Mouse (Mus musculus) brain, embryonic 14.5 days (tissue): Measurements from ENCODE around the gene Pdcd11.

Experiments
- CTCF ChIP-seq: fragments of 200-500 bp; IDR thresholded peaks from 2 replicates; pipeline ENCODE4 v1.5.1; 2012; ENCODE audit warnings: inconsistent platforms, mild to moderate bottlenecking, moderate library complexity, borderline replicate concordance; ENCODE audit not compliant: insufficient read depth, insufficient read length; ENCODE audit errors: extremely low read depth
- POLR2A ChIP-seq: fragments of 200-500 bp; IDR thresholded peaks from 2 replicates; pipeline ENCODE4 v1.6.1; 2012; ENCODE audit warnings: mild to moderate bottlenecking, inconsistent platforms, borderline replicate concordance; ENCODE audit not compliant: poor library complexity, insufficient read depth, insufficient read length, severe bottlenecking; ENCODE audit errors: extremely low read depth

DNA sequence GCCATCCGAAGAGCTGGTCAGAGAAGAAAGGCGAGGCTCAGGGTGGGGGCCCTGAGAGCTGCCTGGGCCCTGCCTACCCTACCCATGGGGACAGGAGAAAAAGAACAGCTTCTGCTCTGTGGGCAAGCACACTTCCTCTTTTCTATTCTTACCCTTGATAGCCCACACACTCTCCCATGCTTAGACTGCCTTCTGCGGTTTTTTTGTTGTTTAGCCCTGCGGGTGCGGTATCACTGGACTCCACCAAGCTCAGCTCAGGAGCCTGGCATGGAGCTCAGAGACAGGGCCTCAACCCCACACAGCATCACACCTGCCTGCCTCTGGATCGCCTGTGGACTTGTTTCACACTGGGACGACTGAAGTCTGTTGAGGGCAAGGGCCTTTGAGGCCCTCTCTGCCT lies 42.6 kb downstream of the Pdcd11 start:
- no peak for TF ChIP-seq CTCF
- no peak for TF ChIP-seq POLR2A
